Mouse (Mus musculus): ENCODE data around the gene Slc38a9.
A peak's percentile ranks its signal among the peaks of the same experiment; 100 is the strongest.

The Slc38a9 gene

GRCm38 (mm10) chr13:112660574-112661381 is at the start of gene Slc38a9:
Gene Slc38a9 (plus strand): TSS chr13:112660751.
- peak; percentile 92 for DNase-seq (ENCODE audit: low read depth)

GRCm38 (mm10) chr13:112621592-112621991 is 39.0 kb upstream of the Slc38a9 start:
- peak; percentile 7 for DNase-seq (ENCODE audit: low read depth)

GRCm38 (mm10) chr13:112623656-112624055 is 36.9 kb upstream of the Slc38a9 start:
- no peak for DNase-seq (ENCODE audit: low read depth)

- DNase-seq (ENCODE audit: low read depth), result no peak
Measured at GRCm38 (mm10) chr13:112624622-112625021, 35.9 kb upstream of the Slc38a9 start.

GRCm38 (mm10) chr13:112625566-112625965 is 35.0 kb upstream of the Slc38a9 start:
- no peak for DNase-seq (ENCODE audit: low read depth)

- DNase-seq (ENCODE audit: low read depth), result no peak
Measured at GRCm38 (mm10) chr13:112635174-112635837, 25.2 kb upstream of the Slc38a9 start.

- DNase-seq (ENCODE audit: low read depth), result no peak
Measured at GRCm38 (mm10) chr13:112636498-112636897, 24.1 kb upstream of the Slc38a9 start.

- no peak for DNase-seq (ENCODE audit: low read depth)
Measured at GRCm38 (mm10) chr13:112639111-112639510, 21.4 kb upstream of the Slc38a9 start.

- DNase-seq (ENCODE audit: low read depth), result peak; percentile 18
Measured at GRCm38 (mm10) chr13:112642897-112643296, 17.7 kb upstream of the Slc38a9 start.

GRCm38 (mm10) chr13:112644996-112645395 is 15.6 kb upstream of the Slc38a9 start:
- no peak for DNase-seq (ENCODE audit: low read depth)

GRCm38 (mm10) chr13:112645529-112646186 is 14.9 kb upstream of the Slc38a9 start:
- DNase-seq (ENCODE audit: low read depth), result no peak

GRCm38 (mm10) chr13:112651183-112651582 is 9.4 kb upstream of the Slc38a9 start:
- DNase-seq (ENCODE audit: low read depth), result no peak

- no peak for DNase-seq (ENCODE audit: low read depth)
Measured at GRCm38 (mm10) chr13:112652205-112652604, 8.3 kb upstream of the Slc38a9 start, which contains the start of gene Ddx4. Gene Ddx4 (minus strand): TSS chr13:112652475.

GRCm38 (mm10) chr13:112659986-112660573 is 471 bp upstream of the Slc38a9 start:
- DNase-seq (ENCODE audit: low read depth), result no peak

GRCm38 (mm10) chr13:112661687-112662086 is 1.1 kb downstream of the Slc38a9 start:
- no peak for DNase-seq (ENCODE audit: low read depth)

- DNase-seq (ENCODE audit: low read depth), result no peak
Measured at GRCm38 (mm10) chr13:112666433-112667024, 6.0 kb downstream of the Slc38a9 start.

- no peak for DNase-seq (ENCODE audit: low read depth)
Measured at GRCm38 (mm10) chr13:112667215-112667614, 6.7 kb downstream of the Slc38a9 start.

GRCm38 (mm10) chr13:112671708-112672107 is 11.2 kb downstream of the Slc38a9 start:
- DNase-seq (ENCODE audit: low read depth), result no peak

GRCm38 (mm10) chr13:112672797-112673196 is 12.2 kb downstream of the Slc38a9 start:
- DNase-seq (ENCODE audit: low read depth), result peak; percentile 7

- peak; percentile 83 for DNase-seq (ENCODE audit: low read depth)
Measured at GRCm38 (mm10) chr13:112673899-112674447, 13.4 kb downstream of the Slc38a9 start.

GRCm38 (mm10) chr13:112678154-112678553 is 17.6 kb downstream of the Slc38a9 start:
- DNase-seq (ENCODE audit: low read depth), result peak; percentile 50

- no peak for DNase-seq (ENCODE audit: low read depth)
Measured at GRCm38 (mm10) chr13:112683312-112683711, 22.8 kb downstream of the Slc38a9 start.
